Mouse (Mus musculus): ENCODE data around the gene Efcab8. TPM values are rescaled to one million over a fixed set of nuclear protein-coding genes. Genes with fewer than 3 reads are reported as not detected.
A peak's percentile ranks its signal among the peaks of the same experiment; 100 is the strongest.
"Not testable (repeated sequence)": the region's sequence is repeated elsewhere in the genome, so short reads cannot be mapped to it uniquely, and the experiment has no call there.

The Efcab8 gene
- polyA plus RNA-seq, 1 experiment from 2014 or later: 0.09 TPM

DNA sequence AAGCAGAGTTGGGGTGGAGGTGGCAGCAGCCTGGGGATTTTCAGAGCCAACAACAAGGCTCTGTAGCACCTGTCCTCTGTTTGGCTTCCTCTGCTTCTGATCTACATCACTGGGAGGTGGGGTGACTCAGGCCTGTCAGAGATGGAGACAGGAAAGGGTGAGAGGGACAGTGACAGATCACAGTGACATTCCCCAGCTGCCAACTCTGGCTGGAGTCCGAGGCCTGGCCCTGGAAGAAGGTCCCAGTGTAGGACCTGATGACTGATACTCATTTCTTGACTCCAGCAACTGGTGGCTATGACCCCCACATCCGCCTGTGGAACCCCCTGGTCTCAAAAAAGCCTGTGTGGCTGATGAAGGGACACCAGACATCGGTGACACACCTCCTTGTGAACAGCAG lies 30.2 kb downstream of the Efcab8 start:
- H3K27ac ChIP-seq (ENCODE audit: low read length): no peak overlapping the region
- no peak overlapping the region for H3K9ac ChIP-seq (replicated peaks; ENCODE audit: low read length)
- H3K36me3 ChIP-seq (ENCODE audit: insufficient read depth, low read length): no peaks in the 10 kb centered on the region
- H3K4me2 ChIP-seq (replicated peaks; ENCODE audit: low read depth, low read length): no peak overlapping the region
- H3K9me3 ChIP-seq (ENCODE audit: low read length): no peaks in the 10 kb centered on the region
- ATAC-seq (ENCODE audit: low FRiP score, low TSS enrichment): no peak
- no peak overlapping the region for H3K4me3 ChIP-seq (ENCODE audit: low read length)
- H3K27me3 ChIP-seq (ENCODE audit: insufficient read depth, low read length): no peaks in the 10 kb centered on the region
- WGBS: 65% methylated on average over 3 of the region's 3 CpGs
- no peaks in the 10 kb centered on the region for H3K4me1 ChIP-seq (ENCODE audit: insufficient read depth, low read length)

DNA sequence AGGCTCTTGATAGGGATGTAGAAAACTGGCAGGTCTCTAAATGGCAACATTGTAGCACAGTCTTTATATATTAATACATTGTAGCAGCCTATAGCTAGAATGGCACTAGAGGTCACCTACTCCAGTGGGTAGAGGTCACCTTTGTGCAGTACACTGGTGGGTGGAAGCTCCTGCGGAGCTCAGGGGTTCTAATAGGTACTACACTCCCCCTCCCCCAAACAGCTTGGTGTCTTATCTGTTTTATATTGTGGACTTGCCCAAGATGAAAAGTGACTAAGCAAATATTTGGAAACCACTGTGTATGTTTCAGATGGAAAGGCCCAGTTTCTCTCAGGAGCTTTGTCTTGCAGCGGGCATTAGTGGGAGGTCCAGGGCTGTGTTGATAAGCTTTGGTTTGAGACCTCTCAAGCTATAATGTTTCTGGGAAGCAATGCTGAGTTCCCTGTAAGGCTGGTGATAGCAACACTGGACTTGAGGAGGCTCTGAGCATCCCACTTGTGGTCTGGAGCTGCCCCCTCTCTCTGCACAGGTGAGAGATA lies 42.3 kb downstream of the Efcab8 start:
- no peaks in the 10 kb centered on the region for H3K4me1 ChIP-seq (ENCODE audit: insufficient read depth, low read length)
- no peak overlapping the region for H3K4me2 ChIP-seq (replicated peaks; ENCODE audit: low read depth, low read length)
- no peaks in the 10 kb centered on the region for H3K9me3 ChIP-seq (ENCODE audit: low read length)
- H3K27me3 ChIP-seq (ENCODE audit: insufficient read depth, low read length): no peaks in the 10 kb centered on the region
- H3K4me3 ChIP-seq (ENCODE audit: low read length): no peak overlapping the region
- H3K27ac ChIP-seq (ENCODE audit: low read length): no peak overlapping the region
- H3K9ac ChIP-seq (replicated peaks; ENCODE audit: low read length): no peak overlapping the region
- no peak for ATAC-seq (ENCODE audit: low FRiP score, low TSS enrichment)
- WGBS: 94% methylated on average over 2 of the region's 2 CpGs
- H3K36me3 ChIP-seq (ENCODE audit: insufficient read depth, low read length): no peaks in the 10 kb centered on the region

DNA sequence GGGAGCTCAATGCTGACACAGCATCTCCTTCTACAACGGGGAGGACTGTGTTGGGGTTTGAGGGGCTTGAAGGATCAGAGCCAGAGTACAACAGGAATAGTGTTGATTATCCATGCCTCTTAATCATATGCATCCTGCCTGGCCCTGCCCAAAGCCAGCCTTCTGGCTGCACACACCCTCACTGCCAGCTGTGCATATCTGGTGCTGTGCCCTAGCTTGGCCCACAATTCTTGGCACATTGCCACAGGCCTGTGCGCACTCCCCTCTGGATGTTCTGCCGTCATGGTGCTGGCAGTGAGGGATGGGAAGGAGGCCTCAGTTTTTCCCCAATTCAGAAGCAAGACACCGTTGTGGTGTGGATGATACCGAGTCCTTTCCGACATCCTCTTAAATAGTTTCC lies 44.9 kb downstream of the Efcab8 start:
- no peaks in the 10 kb centered on the region for H3K36me3 ChIP-seq (ENCODE audit: insufficient read depth, low read length)
- H3K4me1 ChIP-seq (ENCODE audit: insufficient read depth, low read length): no peaks in the 10 kb centered on the region
- H3K27ac ChIP-seq (ENCODE audit: low read length): no peak overlapping the region
- no peaks in the 10 kb centered on the region for H3K27me3 ChIP-seq (ENCODE audit: insufficient read depth, low read length)
- no peak overlapping the region for H3K4me3 ChIP-seq (ENCODE audit: low read length)
- no peak overlapping the region for H3K4me2 ChIP-seq (replicated peaks; ENCODE audit: low read depth, low read length)
- no peak for ATAC-seq (ENCODE audit: low FRiP score, low TSS enrichment)
- WGBS: 73% methylated on average over 6 of the region's 6 CpGs
- no peaks in the 10 kb centered on the region for H3K9me3 ChIP-seq (ENCODE audit: low read length)
- no peak overlapping the region for H3K9ac ChIP-seq (replicated peaks; ENCODE audit: low read length)

DNA sequence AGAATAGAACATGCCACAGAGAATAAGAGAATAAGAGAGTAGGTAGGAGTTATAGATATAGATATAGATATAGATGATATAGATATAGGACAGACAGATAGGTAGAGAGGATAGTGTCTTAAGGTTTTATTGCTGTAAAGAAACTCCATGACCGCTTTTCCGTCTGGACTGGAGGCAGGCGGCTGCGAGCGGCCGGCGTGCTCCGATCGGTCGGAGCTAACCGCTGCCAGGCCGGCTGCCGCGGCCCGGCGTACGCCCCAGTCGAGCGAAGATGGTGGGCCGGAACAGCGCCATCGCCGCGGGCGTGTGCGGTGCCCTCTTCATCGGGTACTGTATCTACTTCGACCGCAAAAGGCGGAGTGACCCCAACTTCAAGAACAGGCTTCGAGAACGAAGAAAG lies 46.2 kb downstream of the Efcab8 start:
- not testable (repeated sequence) for H3K9me3 ChIP-seq (ENCODE audit: low read length); H3K9ac ChIP-seq (replicated peaks; ENCODE audit: low read length); H3K4me3 ChIP-seq (ENCODE audit: low read length); H3K27ac ChIP-seq (ENCODE audit: low read length); H3K27me3 ChIP-seq (ENCODE audit: insufficient read depth, low read length); ATAC-seq (ENCODE audit: low FRiP score, low TSS enrichment); H3K36me3 ChIP-seq (ENCODE audit: insufficient read depth, low read length); H3K4me1 ChIP-seq (ENCODE audit: insufficient read depth, low read length); H3K4me2 ChIP-seq (replicated peaks; ENCODE audit: low read depth, low read length)
- WGBS: 60% methylated on average over 30 of the region's 32 CpGs

DNA sequence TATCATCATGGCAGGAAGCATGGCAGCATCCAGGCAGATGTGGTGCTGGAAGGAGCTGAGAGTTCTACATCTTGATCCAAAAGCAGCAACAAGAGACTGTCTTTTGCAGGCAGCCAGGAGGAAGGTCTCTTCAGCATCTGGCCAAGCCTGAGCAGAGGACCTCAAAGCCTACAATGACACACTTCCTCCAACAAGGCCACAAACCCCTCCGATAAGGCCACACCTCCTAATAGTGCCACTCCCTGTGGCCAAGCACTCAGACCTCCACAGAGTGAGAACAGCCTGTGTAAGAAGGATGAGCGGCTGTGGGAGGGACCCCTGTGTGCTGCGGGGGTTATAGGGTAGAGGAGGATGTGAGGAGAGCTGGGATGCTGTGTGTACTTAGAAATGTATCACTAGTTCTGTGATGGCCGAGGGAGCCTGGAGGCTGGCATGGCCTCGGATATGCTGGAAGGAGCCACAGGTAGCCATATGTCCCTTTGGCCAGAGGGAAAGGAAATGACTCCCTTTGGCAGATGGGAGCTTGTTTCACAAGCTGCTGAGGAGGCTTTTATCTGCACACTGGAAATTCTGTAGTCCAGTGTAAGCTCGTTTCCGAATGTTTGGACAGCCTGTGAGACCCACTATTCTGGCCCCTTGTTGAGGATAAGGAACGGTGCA lies 47.6 kb downstream of the Efcab8 start:
- H3K4me1 ChIP-seq (ENCODE audit: insufficient read depth, low read length): no peaks in the 10 kb centered on the region
- no peak overlapping the region for H3K27ac ChIP-seq (ENCODE audit: low read length)
- H3K4me3 ChIP-seq (ENCODE audit: low read length): no peak overlapping the region
- H3K27me3 ChIP-seq (ENCODE audit: insufficient read depth, low read length): no peaks in the 10 kb centered on the region
- H3K9ac ChIP-seq (replicated peaks; ENCODE audit: low read length): no peak overlapping the region
- no peaks in the 10 kb centered on the region for H3K36me3 ChIP-seq (ENCODE audit: insufficient read depth, low read length)
- H3K4me2 ChIP-seq (replicated peaks; ENCODE audit: low read depth, low read length): no peak overlapping the region
- ATAC-seq (ENCODE audit: low FRiP score, low TSS enrichment): no peak
- whole genome bisulfite sequencing: 72% methylated on average over 8 of the region's 8 CpGs
- no peaks in the 10 kb centered on the region for H3K9me3 ChIP-seq (ENCODE audit: low read length)

DNA sequence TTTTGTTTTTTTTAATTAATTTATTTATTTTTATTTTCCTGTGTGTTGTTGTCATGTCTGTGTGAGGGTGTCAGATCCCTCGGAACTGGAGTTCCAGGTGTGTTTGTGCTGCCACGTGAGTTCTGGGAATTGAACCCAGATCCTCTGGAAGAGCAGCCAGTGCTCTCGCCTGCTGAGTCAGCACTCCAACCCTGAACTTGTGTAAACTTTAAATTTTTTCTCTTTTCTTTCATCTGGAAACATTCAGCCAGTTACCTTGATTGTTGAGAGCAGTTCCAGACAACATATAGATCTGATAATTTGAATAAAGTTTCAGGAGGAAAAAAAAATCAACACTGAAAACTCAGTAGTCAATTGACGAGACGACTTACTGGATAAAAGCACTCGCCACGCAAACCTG lies 49.0 kb downstream of the Efcab8 start:
- ATAC-seq (ENCODE audit: low FRiP score, low TSS enrichment): no peak
- H3K9ac ChIP-seq (replicated peaks; ENCODE audit: low read length): no peak overlapping the region
- H3K4me1 ChIP-seq (ENCODE audit: insufficient read depth, low read length): no peaks in the 10 kb centered on the region
- H3K27ac ChIP-seq (ENCODE audit: low read length): no peak overlapping the region
- no peaks in the 10 kb centered on the region for H3K9me3 ChIP-seq (ENCODE audit: low read length)
- H3K4me2 ChIP-seq (replicated peaks; ENCODE audit: low read depth, low read length): no peak overlapping the region
- H3K4me3 ChIP-seq (ENCODE audit: low read length): no peak overlapping the region
- WGBS: 87% methylated on average over 7 of the region's 7 CpGs
- no peaks in the 10 kb centered on the region for H3K36me3 ChIP-seq (ENCODE audit: insufficient read depth, low read length)
- H3K27me3 ChIP-seq (ENCODE audit: insufficient read depth, low read length): no peaks in the 10 kb centered on the region

DNA sequence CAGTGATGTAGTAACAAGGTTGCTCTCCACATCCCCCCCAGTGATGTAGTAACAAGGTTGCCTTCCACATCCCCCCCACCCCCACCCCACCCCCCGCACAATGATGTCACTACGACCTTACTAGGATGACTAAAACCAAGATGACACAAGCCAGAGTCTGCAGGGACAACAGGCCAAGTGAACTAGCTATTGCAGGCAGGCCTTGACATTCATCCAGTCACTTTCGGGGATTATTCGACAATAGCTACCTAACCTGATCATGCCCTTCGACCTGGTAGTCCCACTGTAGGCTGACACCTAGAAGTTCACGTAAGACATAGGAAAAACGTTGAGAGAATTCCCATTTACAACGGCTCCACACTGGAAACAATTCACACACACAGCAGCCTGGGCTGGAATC lies 53.6 kb downstream of the Efcab8 start:
- Histone ChIP-seq H3K4me2 (replicated peaks; ENCODE audit: low read depth, low read length) (no peak overlapping the region), H3K4me3 (ENCODE audit: low read length) (no peak overlapping the region), H3K36me3 (ENCODE audit: insufficient read depth, low read length) (no peaks in the 10 kb centered on the region), H3K9ac (replicated peaks; ENCODE audit: low read length) (no peak overlapping the region), H3K27ac (ENCODE audit: low read length) (no peak overlapping the region), H3K9me3 (ENCODE audit: low read length) (no peaks in the 10 kb centered on the region), H3K4me1 (ENCODE audit: insufficient read depth, low read length) (no peaks in the 10 kb centered on the region), H3K27me3 (ENCODE audit: insufficient read depth, low read length) (no peaks in the 10 kb centered on the region)
- no peak for ATAC-seq (ENCODE audit: low FRiP score, low TSS enrichment)
- WGBS: 85% methylated on average over 8 of the region's 8 CpGs

DNA sequence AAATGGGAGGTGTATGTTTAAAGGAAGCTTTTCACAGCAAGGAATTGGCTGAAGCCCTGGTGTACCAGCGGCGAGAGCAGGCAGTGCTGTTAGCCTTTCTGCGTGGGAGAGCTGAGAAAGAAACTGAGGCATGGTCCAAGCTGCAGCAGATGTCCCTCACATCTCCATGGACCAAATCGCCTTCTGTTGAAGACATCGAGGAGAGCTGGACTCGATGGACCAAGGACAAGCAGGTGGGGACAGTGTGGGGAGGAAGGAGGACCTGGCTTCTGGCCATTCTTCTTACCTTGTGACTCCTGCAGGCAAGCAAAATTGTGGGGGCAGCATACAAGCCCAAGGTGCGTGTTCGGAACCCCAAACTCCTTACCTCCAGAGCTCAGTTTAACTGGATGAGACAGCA lies 63.1 kb downstream of the Efcab8 start:
- 88% methylated on average over 8 of the region's 8 CpGs for WGBS
- H3K36me3 ChIP-seq (ENCODE audit: insufficient read depth, low read length): no peaks in the 10 kb centered on the region

DNA sequence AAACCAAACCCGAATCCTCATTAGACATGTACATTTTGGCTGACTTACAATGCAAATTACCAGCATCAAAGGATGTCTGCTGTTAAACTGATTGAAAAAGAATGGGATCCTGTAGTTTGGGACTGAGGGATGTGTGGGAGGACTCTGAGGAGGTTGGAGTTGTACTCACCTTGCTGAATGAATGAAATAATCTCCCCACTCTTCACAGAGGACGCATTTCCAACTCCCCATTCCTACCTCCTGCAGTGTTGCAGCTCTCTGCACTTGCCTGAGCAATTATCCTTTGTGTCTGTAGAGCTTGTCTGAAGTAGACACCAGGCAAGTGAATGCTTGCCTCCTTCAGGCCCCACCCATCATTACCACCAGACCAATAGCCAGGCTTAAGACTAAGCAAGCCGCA lies 68.7 kb downstream of the Efcab8 start:
- Histone ChIP-seq H3K27ac (ENCODE audit: low read length) (no peak overlapping the region), H3K9me3 (ENCODE audit: low read length) (peaks cover 4% of the 10 kb centered on the region; the same call in 1 of the 2 replicates), H3K4me3 (ENCODE audit: low read length) (no peak overlapping the region), H3K27me3 (ENCODE audit: insufficient read depth, low read length) (no peaks in the 10 kb centered on the region), H3K4me1 (ENCODE audit: insufficient read depth, low read length) (no peaks in the 10 kb centered on the region), H3K36me3 (ENCODE audit: insufficient read depth, low read length) (no peaks in the 10 kb centered on the region), H3K9ac (replicated peaks; ENCODE audit: low read length) (no peak overlapping the region), H3K4me2 (replicated peaks; ENCODE audit: low read depth, low read length) (no peak overlapping the region)
- WGBS: 62% methylated on average over 3 of the region's 3 CpGs
- no peak for ATAC-seq (ENCODE audit: low FRiP score, low TSS enrichment)

More for the DNA sequence above, 63.1 kb downstream of the Efcab8 start:
- Histone ChIP-seq H3K4me2 (replicated peaks; ENCODE audit: low read depth, low read length) (no peak overlapping the region), H3K4me1 (ENCODE audit: insufficient read depth, low read length) (no peaks in the 10 kb centered on the region), H3K9ac (replicated peaks; ENCODE audit: low read length) (no peak overlapping the region), H3K9me3 (ENCODE audit: low read length) (no peaks in the 10 kb centered on the region), H3K27me3 (ENCODE audit: insufficient read depth, low read length) (no peaks in the 10 kb centered on the region), H3K27ac (ENCODE audit: low read length) (no peak overlapping the region), H3K4me3 (ENCODE audit: low read length) (no peak overlapping the region)
- no peak for ATAC-seq (ENCODE audit: low FRiP score, low TSS enrichment)

DNA sequence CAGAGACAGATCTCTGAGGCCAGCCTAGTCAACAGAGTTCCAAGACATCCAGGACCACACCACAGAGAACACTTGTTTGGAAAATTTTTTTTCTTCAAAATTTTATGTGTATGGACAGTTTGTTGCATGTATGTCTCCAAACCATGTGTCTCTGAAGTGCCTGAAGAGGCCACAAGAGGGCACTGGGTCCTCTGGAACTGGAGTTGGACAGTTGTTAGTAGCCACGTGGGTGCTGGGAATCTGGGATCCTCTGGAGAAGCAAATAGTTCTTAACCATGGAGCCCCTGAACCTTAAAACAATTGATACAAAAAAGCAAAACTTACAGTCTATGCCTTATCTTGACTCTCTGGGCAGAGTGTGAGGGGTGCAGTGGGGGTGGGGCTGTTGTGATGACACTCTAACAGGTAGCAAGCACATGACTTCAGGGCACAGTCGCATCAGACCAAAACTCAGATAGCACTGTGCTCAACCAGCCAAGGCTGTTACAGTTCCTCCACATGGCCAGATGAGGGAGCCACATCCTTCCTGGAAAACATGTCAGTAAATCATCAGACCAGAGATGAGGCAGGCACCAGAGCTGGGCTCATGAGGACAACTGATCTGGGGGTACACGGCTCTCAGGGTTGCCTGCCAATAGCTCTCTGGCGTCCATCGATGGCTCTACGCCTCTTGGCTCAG lies 70.8 kb downstream of the Efcab8 start:
- Histone ChIP-seq H3K27me3 (ENCODE audit: insufficient read depth, low read length) (no peaks in the 10 kb centered on the region), H3K4me3 (ENCODE audit: low read length) (no peak overlapping the region), H3K9ac (replicated peaks; ENCODE audit: low read length) (no peak overlapping the region), H3K27ac (ENCODE audit: low read length) (no peak overlapping the region), H3K4me2 (replicated peaks; ENCODE audit: low read depth, low read length) (no peak overlapping the region), H3K36me3 (ENCODE audit: insufficient read depth, low read length) (no peaks in the 10 kb centered on the region), H3K4me1 (ENCODE audit: insufficient read depth, low read length) (no peaks in the 10 kb centered on the region), H3K9me3 (ENCODE audit: low read length) (peaks cover 4% of the 10 kb centered on the region; the same call in 1 of the 2 replicates)
- 88% methylated on average over 6 of the region's 6 CpGs for WGBS
- ATAC-seq (ENCODE audit: low FRiP score, low TSS enrichment): peak; percentile 35; the same call in 1 of the 2 replicates

All from kidney, embryonic 16.5 days (tissue).